Mouse (Mus musculus) embryonic stem cell, embryonic (primary cell): ENCODE data around the gene Nfix.

Experiments
- CTCF ChIA-PET, 4 experiments: fragments of 300-600 bp in 2 of 4; fragments of 350-600 bp in 2 of 4; sonication (Branson Sonifier 250); formaldehyde crosslinking; loops; one replicate each; lab custom pipeline; 2022; ENCODE audit warnings: inconsistent platforms in 2 of 4; lab: Charles Lee
- POLR2A ChIA-PET, 4 experiments: fragments of 300-600 bp in 2 of 4; fragments of 350-600 bp in 2 of 4; sonication (Branson Sonifier 250); formaldehyde crosslinking; loops; one replicate each; lab custom pipeline; 2022; ENCODE audit warnings: antibody characterized with exemption in 4 of 4, inconsistent platforms in 1 of 4; lab: Charles Lee

Gene Nfix

GRCm38 (mm10) chr8:84793791-84794485 lies 6.2 kb downstream of the Nfix start:
- POLR2A ChIA-PET, result interaction anchor here in 2 of 4 experiments (0.7 to 1.5 kb wide), 9 partner anchors 12 to 53 kb away, joined by 3 to 7 read pairs (median 4); partner anchors contain the start of gene Calr (in 1 of the 2)

GRCm38 (mm10) chr8:84793134-84793533 lies 7.0 kb downstream of the Nfix start:
- CTCF ChIA-PET, result interaction anchor here in 1 of 4 experiments (0.5 to 1.5 kb wide), 2 partner anchors 9 to 56 kb away, joined by 3 read pairs; no protein-coding TSS in a partner anchor
- POLR2A ChIA-PET, result interaction anchor here in 1 of 4 experiments (1.2 kb wide), 1 partner anchor 11 kb away, joined by 3 read pairs; no protein-coding TSS in a partner anchor

More at GRCm38 (mm10) chr8:84793791-84794485, 6.2 kb downstream of the Nfix start:
- CTCF ChIA-PET, result interaction anchor here (0.6 to 1.5 kb wide), 8 partner anchors 22 to 157 kb away, joined by 3 to 9 read pairs (median 3); no protein-coding TSS in a partner anchor

GRCm38 (mm10) chr8:84792429-84792947 lies 7.7 kb downstream of the Nfix start:
- CTCF ChIA-PET, result interaction anchor here in 1 of 4 experiments (1.5 kb wide), 1 partner anchor 55 kb away, joined by 3 read pairs; no protein-coding TSS in a partner anchor
- POLR2A ChIA-PET, result interaction anchor here in 2 of 4 experiments (0.6 to 2.0 kb wide), 5 partner anchors 9 to 105 kb away, joined by 3 to 5 read pairs (median 4); partner anchors contain the start of gene Nacc1 (in 1 of the 2)

- POLR2A ChIA-PET, result no interaction called here
- CTCF ChIA-PET, result interaction anchor here in 1 of 4 experiments (1.9 kb wide), 1 partner anchor 25 kb away, joined by 6 read pairs; no protein-coding TSS in a partner anchor
Measured at GRCm38 (mm10) chr8:84790537-84790936, 9.6 kb downstream of the Nfix start.

GRCm38 (mm10) chr8:84789855-84790486 lies 10.2 kb downstream of the Nfix start:
- ChIA-PET POLR2A (interaction anchor here in 2 of 4 experiments (0.6 to 4.2 kb wide), 4 partner anchors 8 to 740 kb away, joined by 3 to 15 read pairs (median 3); no protein-coding TSS in a partner anchor), CTCF (interaction anchor here in 3 of 4 experiments (0.6 to 1.9 kb wide), 4 partner anchors 19 to 123 kb away, joined by 3 to 6 read pairs (median 3); no protein-coding TSS in a partner anchor)

- POLR2A ChIA-PET, result interaction anchor here in 2 of 4 experiments (0.6 to 4.2 kb wide), 6 partner anchors 9 to 740 kb away, joined by 3 to 15 read pairs (median 4); no protein-coding TSS in a partner anchor
- CTCF ChIA-PET, result interaction anchor here (0.6 to 1.9 kb wide), 8 partner anchors 10 to 122 kb away, joined by 3 to 8 read pairs (median 4); no protein-coding TSS in a partner anchor
Measured at GRCm38 (mm10) chr8:84789345-84789744, 10.8 kb downstream of the Nfix start.

- POLR2A ChIA-PET, result interaction anchor here in 2 of 4 experiments (0.9 to 4.2 kb wide), 10 partner anchors 9 to 190 kb away, joined by 3 to 15 read pairs (median 3); partner anchors contain the start of genes Junb (in 1 of the 2) and Lyl1 (in 1 of the 2)
- CTCF ChIA-PET, result interaction anchor here (0.6 to 1.9 kb wide), 8 partner anchors 10 to 122 kb away, joined by 3 to 8 read pairs (median 4); no protein-coding TSS in a partner anchor
Measured at GRCm38 (mm10) chr8:84788896-84789295, 11.2 kb downstream of the Nfix start.

GRCm38 (mm10) chr8:84787523-84788302 lies 12.4 kb downstream of the Nfix start:
- ChIA-PET CTCF (interaction anchor here (0.5 to 1.9 kb wide), 16 partner anchors 11 to 115 kb away, joined by 3 to 8 read pairs (median 4); no protein-coding TSS in a partner anchor), POLR2A (interaction anchor here in 3 of 4 experiments (0.6 to 4.2 kb wide), 19 partner anchors 8 to 106 kb away, joined by 3 to 15 read pairs (median 3); partner anchors contain the start of gene Lyl1 (in 1 of the 3))

- ChIA-PET POLR2A (interaction anchor here in 3 of 4 experiments (0.9 to 4.2 kb wide), 13 partner anchors 11 to 107 kb away, joined by 3 to 15 read pairs (median 4); partner anchors contain the start of genes Farsa (in 1 of the 3) and Gcdh (in 1 of the 3)), CTCF (interaction anchor here (0.5 to 1.9 kb wide), 12 partner anchors 11 to 116 kb away, joined by 3 to 5 read pairs (median 4); no protein-coding TSS in a partner anchor)
Measured at GRCm38 (mm10) chr8:84786801-84787467, 13.2 kb downstream of the Nfix start.

- POLR2A ChIA-PET, result interaction anchor here (0.6 to 4.2 kb wide), 12 partner anchors 11 to 108 kb away, joined by 3 to 15 read pairs (median 4); partner anchors contain the start of genes Farsa (in 1 of the 4) and Gcdh (in 1 of the 4)
- CTCF ChIA-PET, result interaction anchor here in 2 of 4 experiments (0.8 to 1.9 kb wide), 7 partner anchors 13 to 49 kb away, joined by 3 to 5 read pairs (median 4); no protein-coding TSS in a partner anchor
Measured at GRCm38 (mm10) chr8:84785756-84786677, 14.1 kb downstream of the Nfix start.

- ChIA-PET CTCF (no interaction called here), POLR2A (no interaction called here)
Measured at GRCm38 (mm10) chr8:84785506-84785755, 14.7 kb downstream of the Nfix start.

- CTCF ChIA-PET, result no interaction called here
- POLR2A ChIA-PET, result no interaction called here
Measured at GRCm38 (mm10) chr8:84784681-84785505, 15.3 kb downstream of the Nfix start.

- CTCF ChIA-PET, result interaction anchor here in 1 of 4 experiments (0.5 kb wide), 1 partner anchor 75 kb away, joined by 4 read pairs; no protein-coding TSS in a partner anchor
Measured at GRCm38 (mm10) chr8:84783919-84784581, 16.1 kb downstream of the Nfix start.

More at GRCm38 (mm10) chr8:84783919-84784581, 16.1 kb downstream of the Nfix start:
- POLR2A ChIA-PET, result interaction anchor here in 1 of 4 experiments (1.3 kb wide), 1 partner anchor 52 kb away, joined by 3 read pairs; no protein-coding TSS in a partner anchor
